Mouse (Mus musculus) spleen, adult 2 months (tissue): Measurements from ENCODE around the gene Zfp568.

Experiments used
- CTCF ChIP-seq: fragments of 200-500 bp; IDR thresholded peaks from 2 replicates; pipeline ENCODE4 v1.5.1; 2011; ENCODE audit warnings: mild to moderate bottlenecking, inconsistent platforms; ENCODE audit not compliant: insufficient read depth, insufficient read length, insufficient replicate concordance; ENCODE audit errors: extremely low read depth
- POLR2A ChIP-seq: fragments of 200-500 bp; IDR thresholded peaks from 2 replicates; pipeline ENCODE4 v1.6.1; 2011; ENCODE audit warnings: low read depth, low read length, inconsistent platforms

DNA sequence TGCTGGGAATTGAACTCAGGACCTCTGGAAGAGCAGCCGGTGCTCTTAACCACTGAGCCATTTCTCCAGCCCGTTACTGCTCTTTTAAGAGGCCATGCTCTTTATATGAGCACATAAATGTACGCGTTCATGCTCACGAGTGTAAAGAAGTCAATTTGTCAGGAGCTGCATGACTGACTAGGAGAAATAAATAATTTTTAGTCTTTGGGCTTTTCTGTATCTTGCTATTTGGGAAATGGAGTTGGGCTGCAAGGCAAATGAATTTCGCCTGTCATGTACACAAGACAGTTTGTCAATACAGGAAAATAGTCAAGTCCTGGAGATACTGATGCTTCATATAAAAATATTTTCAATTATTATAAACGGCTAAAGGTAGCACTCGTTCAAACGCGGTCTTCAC is 30.7 kb upstream of the Zfp568 start:
- TF ChIP-seq CTCF (no peak), POLR2A (no peak)
